Mouse (Mus musculus) midbrain, embryonic 16.5 days (tissue): Measurements from ENCODE around the gene Perm1. TPM values are rescaled to one million over a fixed set of nuclear protein-coding genes. Genes with fewer than 3 reads are reported as not detected.

Experiments
- ATAC-seq: fragments of 200-750 bp; cut with Nextera tagmentation; 2 replicates; pipeline ENCODE4 v1.8.0; 2017; ENCODE audit warnings: moderate TSS enrichment
- H3K27ac ChIP-seq: fragments of 300-500 bp; sonication (generic); 2 replicates; pipeline ENCODE4 v1.5.1; 2014; ENCODE audit warnings: mild to moderate bottlenecking, low read length, mixed read lengths
- H3K27me3 ChIP-seq: fragments of 300-500 bp; sonication (generic); 2 replicates; pipeline ENCODE4 v1.6.1; 2014; ENCODE audit warnings: low read depth, low read length, mixed read lengths; ENCODE audit not compliant: control insufficient read depth, insufficient read depth
- H3K36me3 ChIP-seq: fragments of 300-500 bp; sonication (generic); 2 replicates; pipeline ENCODE4 v1.6.1; 2014; ENCODE audit warnings: mild to moderate bottlenecking, low read length, moderate library complexity, mixed read lengths; ENCODE audit not compliant: control insufficient read depth, insufficient read depth
- H3K4me1 ChIP-seq: fragments of 300-500 bp; sonication (generic); 2 replicates; pipeline ENCODE4 v1.6.1; 2014; ENCODE audit warnings: mild to moderate bottlenecking, low read length, mixed read lengths; ENCODE audit not compliant: control insufficient read depth, insufficient read depth
- H3K4me2 ChIP-seq: fragments of 300-500 bp; sonication (generic); 2 replicates; pipeline ENCODE4 v1.6.1; 2014; ENCODE audit warnings: mild to moderate bottlenecking, low read length, mixed read lengths
- H3K4me3 ChIP-seq: fragments of 300-500 bp; sonication (generic); 2 replicates; pipeline ENCODE4 v1.5.1; 2014; ENCODE audit warnings: low read depth, mild to moderate bottlenecking, low read length, moderate library complexity, mixed read lengths
- H3K9ac ChIP-seq: fragments of 300-500 bp; sonication (generic); 2 replicates; pipeline ENCODE4 v1.6.1; 2014; ENCODE audit warnings: low read depth, low read length, mixed read lengths
- H3K9me3 ChIP-seq: fragments of 300-500 bp; sonication (generic); replicated peaks from 2 replicates; pipeline ENCODE4 v1.6.1; 2014; ENCODE audit warnings: mild to moderate bottlenecking, low read length, mixed read lengths; ENCODE audit not compliant: control insufficient read depth, poor library complexity, severe bottlenecking
- WGBS: fragments of 180-500 bp; shearing (Covaris S2); extraction: QIAGEN DNeasy Blood & Tissue Kit; methylation state at CpG from one replicate; pipeline ENCODE4 v1.1.7; 2014; 5-methylcytosine and 5-hydroxymethylcytosine counted together
- polyA plus RNA-seq: library from polyadenylated mRNA; unstranded; fragments of >200 nt; fragmentation: Nextera tagmentation; extraction: Ambion mirVana; gene quantifications from 2 replicates; pipeline ENCODE4 v1.2.1, GENCODE M21; 2015

Perm1 gene
- polyA plus RNA-seq, 1 experiment from 2014 or later = 2.7 TPM

GRCm38 (mm10) chr4:156228393-156229024 lies 12.8 kb downstream of the Perm1 start:
- peak overlapping the region; percentile 34; the same call in 1 of the 2 replicates for H3K9ac ChIP-seq
- H3K4me2 ChIP-seq = no peak overlapping the region

GRCm38 (mm10) chr4:156234021-156234501 lies 18.4 kb downstream of the Perm1 start:
- H3K4me3 ChIP-seq = peak overlapping the region; percentile 84
- no peaks in the 10 kb centered on the region for H3K27me3 ChIP-seq
- peaks cover 42% of the 10 kb centered on the region for H3K36me3 ChIP-seq
- ATAC-seq = no peak; the same call in 1 of the 2 replicates
- WGBS = 2% methylated on average over 17 of the region's 17 CpGs
- H3K27ac ChIP-seq = peak overlapping the region; percentile 91
- H3K9ac ChIP-seq = peak overlapping the region; percentile 81
- H3K9me3 ChIP-seq = no peaks in the 10 kb centered on the region
- H3K4me1 ChIP-seq = peaks cover 11% of the 10 kb centered on the region
- peak overlapping the region; percentile 97 for H3K4me2 ChIP-seq

More at GRCm38 (mm10) chr4:156228393-156229024, 12.8 kb downstream of the Perm1 start:
- H3K36me3 ChIP-seq = peaks cover 32% of the 10 kb centered on the region
- H3K27ac ChIP-seq = no peak overlapping the region
- H3K4me1 ChIP-seq = peaks cover 3% of the 10 kb centered on the region
- ATAC-seq = no peak
- WGBS = 26% methylated on average over 12 of the region's 12 CpGs
- H3K27me3 ChIP-seq = no peaks in the 10 kb centered on the region
- H3K4me3 ChIP-seq = no peak overlapping the region
- H3K9me3 ChIP-seq = no peaks in the 10 kb centered on the region

GRCm38 (mm10) chr4:156234701-156235213 lies 19.1 kb downstream of the Perm1 start, which contains the start of gene Plekhn1:
Gene Plekhn1, minus strand, starts transcription at chr4:156234857.
- H3K9me3 ChIP-seq = no peaks in the 10 kb centered on the region
- peaks cover 11% of the 10 kb centered on the region for H3K4me1 ChIP-seq
- H3K9ac ChIP-seq = peak within 1 kb of the TSS; percentile 81
- ATAC-seq = peak; percentile 59
- H3K4me3 ChIP-seq = peak within 1 kb of the TSS; percentile 84
- H3K4me2 ChIP-seq = peak within 1 kb of the TSS; percentile 97
- peaks cover 41% of the 10 kb centered on the region for H3K36me3 ChIP-seq
- under 1% methylated on average over 35 of the region's 48 CpGs for WGBS
- H3K27ac ChIP-seq = peak within 1 kb of the TSS; percentile 92
- H3K27me3 ChIP-seq = no peaks in the 10 kb centered on the region

GRCm38 (mm10) chr4:156235360-156235770 lies 19.7 kb downstream of the Perm1 start:
- 0% methylated on average over 15 of the region's 15 CpGs for WGBS
- peak overlapping the region; percentile 84 for H3K4me3 ChIP-seq
- peaks cover 41% of the 10 kb centered on the region for H3K36me3 ChIP-seq

GRCm38 (mm10) chr4:156235808-156236533 lies 20.3 kb downstream of the Perm1 start, which contains the start of gene Noc2l:
Gene Noc2l, plus strand, starts transcription at chr4:156236010.
- no peaks in the 10 kb centered on the region for H3K27me3 ChIP-seq
- H3K27ac ChIP-seq = peak within 1 kb of the TSS; percentile 92
- peak within 1 kb of the TSS; percentile 84 for H3K4me3 ChIP-seq
- ATAC-seq = peak; percentile 84
- WGBS = under 1% methylated on average over 87 of the region's 90 CpGs
- peak within 1 kb of the TSS; percentile 97 for H3K4me2 ChIP-seq
- H3K36me3 ChIP-seq = peaks cover 41% of the 10 kb centered on the region
- peak within 1 kb of the TSS; percentile 81 for H3K9ac ChIP-seq
- no peaks in the 10 kb centered on the region for H3K9me3 ChIP-seq
- peaks cover 11% of the 10 kb centered on the region for H3K4me1 ChIP-seq

More at GRCm38 (mm10) chr4:156235360-156235770, 19.7 kb downstream of the Perm1 start:
- ATAC-seq = peak; percentile 43
- Histone ChIP-seq H3K9ac (peak overlapping the region; percentile 63), H3K9me3 (no peaks in the 10 kb centered on the region), H3K4me2 (peak overlapping the region; percentile 97), H3K4me1 (peaks cover 11% of the 10 kb centered on the region), H3K27me3 (no peaks in the 10 kb centered on the region), H3K27ac (peak overlapping the region; percentile 92)

- Histone ChIP-seq H3K27me3 (no peaks in the 10 kb centered on the region), H3K4me3 (peak overlapping the region; percentile 84), H3K4me2 (peak overlapping the region; percentile 97), H3K27ac (no peak overlapping the region), H3K4me1 (peaks cover 11% of the 10 kb centered on the region), H3K9me3 (no peaks in the 10 kb centered on the region), H3K9ac (no peak overlapping the region; the same call in 1 of the 2 replicates), H3K36me3 (peaks cover 42% of the 10 kb centered on the region)
- WGBS = 26% methylated on average over 55 of the region's 60 CpGs
- ATAC-seq = no peak
These were observed 21.2 kb downstream of the Perm1 start for GRCm38 (mm10) chr4:156236651-156237447.

GRCm38 (mm10) chr4:156249567-156249966 lies 33.9 kb downstream of the Perm1 start:
- Histone ChIP-seq H3K4me2 (no peak overlapping the region), H3K27ac (peak overlapping the region; percentile 59), H3K4me1 (peaks cover 5% of the 10 kb centered on the region; the same call in 1 of the 2 replicates), H3K9me3 (no peaks in the 10 kb centered on the region), H3K27me3 (no peaks in the 10 kb centered on the region; the same call in 1 of the 2 replicates), H3K36me3 (peaks cover 33% of the 10 kb centered on the region), H3K9ac (no peak overlapping the region; the same call in 1 of the 2 replicates), H3K4me3 (no peak overlapping the region)
- WGBS = 66% methylated on average over 11 of the region's 11 CpGs
- ATAC-seq = no peak

GRCm38 (mm10) chr4:156251081-156251480 lies 35.4 kb downstream of the Perm1 start:
- Histone ChIP-seq H3K27ac (peak overlapping the region; percentile 59), H3K9me3 (no peaks in the 10 kb centered on the region), H3K4me2 (no peak overlapping the region), H3K9ac (no peak overlapping the region), H3K27me3 (peaks cover 6% of the 10 kb centered on the region; the same call in 1 of the 2 replicates), H3K36me3 (peaks cover 21% of the 10 kb centered on the region), H3K4me3 (no peak overlapping the region), H3K4me1 (peaks cover 14% of the 10 kb centered on the region; the same call in 1 of the 2 replicates)
- ATAC-seq = peak; percentile 53; the same call in 1 of the 2 replicates
- WGBS = 52% methylated on average over 8 of the region's 8 CpGs
